Mouse (Mus musculus): ENCODE results near the gene Grin2a. TPM values are rescaled to one million over a fixed set of nuclear protein-coding genes. Genes with fewer than 3 reads are reported as not detected.

The Grin2a gene
- total RNA-seq, 2 experiments from 2014 or later: 190 to 216 TPM

DNA sequence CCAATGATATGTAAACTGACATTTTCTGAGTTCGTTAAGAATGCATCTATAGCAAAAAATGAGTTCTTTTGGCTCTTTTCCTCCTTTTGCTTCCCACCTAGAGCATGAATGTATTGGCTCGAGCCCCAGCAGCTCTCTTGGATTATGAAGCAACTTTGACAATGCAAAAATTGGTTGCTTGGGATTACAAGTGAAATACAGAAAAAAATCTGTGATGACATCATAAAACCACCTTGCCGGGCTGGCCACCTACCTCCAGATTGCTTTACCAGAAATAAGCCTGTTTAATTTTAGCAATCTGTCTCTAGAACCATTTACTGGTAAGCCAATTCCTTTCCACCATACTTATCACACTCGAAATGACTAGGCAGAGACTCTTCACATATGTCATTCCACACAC lies 112.9 kb downstream of the Grin2a start:
- peak; percentile 40 to 42 for DNase-seq (ENCODE audit: low spot score in 2 of 2)

GRCm38 (mm10) chr16:9873001-9873400 lies 122.4 kb downstream of the Grin2a start:
- DNase-seq (ENCODE audit: low spot score in 2 of 2): no peak

DNA sequence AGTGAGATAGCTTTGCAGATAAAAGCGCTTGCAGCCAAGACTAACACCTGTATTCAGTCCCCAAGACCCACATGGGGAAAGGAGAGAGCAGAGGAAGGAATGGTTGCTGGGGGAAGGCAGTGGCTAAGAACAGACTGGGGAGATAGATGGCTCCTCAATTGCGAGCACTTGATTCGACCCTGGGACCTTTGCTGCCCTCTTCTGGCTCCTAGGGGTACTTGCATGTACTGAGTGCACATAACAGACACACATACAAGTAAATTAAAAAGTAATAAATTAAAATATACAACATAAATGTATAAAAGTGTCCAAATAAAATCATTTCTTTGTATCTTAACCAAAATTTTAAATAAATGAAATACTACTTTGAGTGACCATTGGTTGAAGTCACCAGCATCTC lies 129.7 kb downstream of the Grin2a start:
- no peak for DNase-seq (ENCODE audit: low spot score in 2 of 2)

GRCm38 (mm10) chr16:9865039-9865438 lies 130.3 kb downstream of the Grin2a start:
- DNase-seq (ENCODE audit: low spot score in 2 of 2): no peak

DNA sequence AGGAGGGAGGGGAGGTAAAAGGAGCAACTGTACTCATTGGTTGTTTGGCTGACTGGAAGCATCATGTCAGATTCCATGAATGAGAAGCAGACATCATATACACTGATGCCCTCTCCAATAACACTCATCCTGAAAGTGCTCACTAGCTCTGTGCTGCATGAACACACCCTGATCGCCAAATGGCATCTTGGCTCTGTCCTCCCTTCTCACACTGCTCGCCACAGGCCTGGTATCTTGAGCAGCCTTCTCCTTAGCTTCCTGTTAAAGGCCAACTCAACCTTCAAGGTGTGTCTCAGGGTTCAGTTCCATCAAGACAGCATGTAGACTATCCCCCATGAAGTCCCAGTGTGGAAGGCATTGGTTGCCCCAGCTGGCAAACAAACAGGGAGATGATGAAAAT lies 137.6 kb downstream of the Grin2a start:
- no peak for DNase-seq (ENCODE audit: low spot score in 2 of 2)

DNA sequence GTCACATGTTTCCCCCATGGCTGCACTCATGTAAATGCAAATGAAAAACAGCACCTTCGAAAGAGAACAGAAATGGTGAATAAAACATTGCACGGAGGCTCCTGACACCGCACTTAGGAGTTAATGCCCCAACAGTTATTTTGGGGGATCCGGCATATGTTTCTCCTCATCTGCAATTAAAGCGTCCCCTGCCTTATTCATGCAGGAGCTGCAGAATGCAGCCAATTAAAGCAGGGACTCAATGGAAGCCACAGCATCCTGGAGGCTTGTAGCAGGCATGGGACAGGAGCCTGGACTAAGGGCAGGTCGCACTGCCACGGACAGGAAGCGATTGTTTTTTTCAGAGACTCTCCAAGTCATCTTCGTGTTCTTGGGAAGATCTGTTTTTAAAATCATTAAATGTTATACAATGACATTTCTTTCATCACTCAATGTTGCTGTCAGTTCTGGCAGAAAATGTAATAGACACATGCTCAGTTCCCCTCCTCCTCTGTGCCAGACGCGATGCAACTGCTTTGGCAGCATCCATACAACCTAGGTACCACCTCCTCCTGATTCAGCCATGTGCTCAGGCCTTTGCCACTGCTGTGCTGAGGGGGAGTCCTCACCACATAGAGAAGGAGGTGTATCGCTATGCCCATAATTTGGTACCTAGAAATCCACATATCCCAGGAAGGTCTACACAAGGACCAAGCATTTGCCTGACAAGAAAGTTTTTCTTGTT lies 143.9 kb downstream of the Grin2a start:
- peak; percentile 23 to 41 for DNase-seq (ENCODE audit: low spot score in 2 of 2)

GRCm38 (mm10) chr16:9841496-9841895 lies 153.9 kb downstream of the Grin2a start:
- peak; percentile 40 to 61 for DNase-seq (ENCODE audit: low spot score in 2 of 2)

GRCm38 (mm10) chr16:9836542-9836941 lies 158.8 kb downstream of the Grin2a start:
- no peak for DNase-seq (ENCODE audit: low spot score in 2 of 2)

DNA sequence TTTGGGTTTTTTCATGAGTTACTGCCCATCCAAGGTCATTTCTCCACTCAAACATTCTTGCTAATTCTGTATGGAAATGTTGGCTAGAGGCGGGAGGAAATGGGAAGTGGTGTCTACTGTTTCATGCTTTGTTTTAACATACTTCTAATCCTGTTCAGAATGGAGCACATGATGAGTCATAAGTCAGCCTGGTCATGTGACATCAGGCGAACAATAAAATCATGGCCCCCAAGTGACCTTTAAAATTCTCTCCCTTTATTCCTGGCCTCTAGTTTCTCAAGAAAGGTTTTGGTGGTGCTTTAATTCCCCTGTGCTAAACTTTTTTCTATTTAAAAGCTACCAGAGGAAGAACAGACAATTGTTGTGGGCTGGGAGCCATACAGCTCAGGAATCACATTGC lies 161.1 kb downstream of the Grin2a start:
- no peak for DNase-seq (ENCODE audit: low spot score in 2 of 2)

GRCm38 (mm10) chr16:9825110-9825483 lies 170.3 kb downstream of the Grin2a start:
- DNase-seq (ENCODE audit: low spot score in 2 of 2): peak in 1 of 2 experiments; percentile 61

GRCm38 (mm10) chr16:9824436-9825109 lies 170.8 kb downstream of the Grin2a start:
- no peak for DNase-seq (ENCODE audit: low spot score in 2 of 2)

DNA sequence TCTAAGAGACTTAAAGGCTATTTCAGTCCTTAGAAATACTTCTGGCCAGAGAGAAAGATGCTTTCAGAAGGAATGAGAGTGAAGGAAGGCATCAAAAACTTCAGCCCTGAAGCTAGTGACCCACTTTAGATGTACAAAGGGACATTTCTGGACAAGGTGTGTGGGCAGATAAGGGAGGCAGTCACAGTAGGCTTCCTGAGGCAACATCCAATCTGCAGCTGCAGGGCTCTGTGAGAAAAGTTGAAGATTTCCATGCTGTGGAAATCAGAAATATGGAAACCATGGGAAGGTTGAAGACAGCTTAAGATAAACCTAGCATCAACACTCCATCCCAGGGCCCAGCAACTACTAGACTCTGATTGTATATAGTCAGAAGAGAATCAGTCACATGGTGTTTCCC lies 171.7 kb downstream of the Grin2a start:
- DNase-seq (ENCODE audit: low spot score in 2 of 2): no peak

DNA sequence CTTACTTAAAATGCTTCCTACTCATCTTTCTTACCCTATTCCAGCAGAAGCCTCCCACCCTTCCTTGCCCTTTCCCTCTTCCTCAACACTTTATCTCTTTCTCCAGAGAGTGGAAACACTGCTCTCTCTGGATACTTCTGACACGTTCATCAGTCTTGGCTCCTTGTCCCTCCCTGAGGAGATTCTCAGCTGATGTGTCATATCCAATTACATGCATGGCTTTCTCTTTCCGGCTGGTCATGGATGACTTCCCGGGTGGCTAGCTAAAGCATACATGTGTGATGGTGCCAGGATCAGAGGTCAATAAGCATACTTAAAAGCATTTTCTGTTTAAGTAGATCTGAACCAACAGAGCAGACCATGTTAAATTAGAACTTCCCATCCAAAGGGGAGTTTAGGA lies 175.9 kb downstream of the Grin2a start:
- no peak for DNase-seq (ENCODE audit: low spot score in 2 of 2)

GRCm38 (mm10) chr16:9801338-9801737 lies 194.0 kb downstream of the Grin2a start:
- peak; percentile 75 to 81 for DNase-seq (ENCODE audit: low spot score in 2 of 2)

- no peak for DNase-seq (ENCODE audit: low spot score in 2 of 2)
Measured at GRCm38 (mm10) chr16:9800221-9800620, 195.1 kb downstream of the Grin2a start.

DNA sequence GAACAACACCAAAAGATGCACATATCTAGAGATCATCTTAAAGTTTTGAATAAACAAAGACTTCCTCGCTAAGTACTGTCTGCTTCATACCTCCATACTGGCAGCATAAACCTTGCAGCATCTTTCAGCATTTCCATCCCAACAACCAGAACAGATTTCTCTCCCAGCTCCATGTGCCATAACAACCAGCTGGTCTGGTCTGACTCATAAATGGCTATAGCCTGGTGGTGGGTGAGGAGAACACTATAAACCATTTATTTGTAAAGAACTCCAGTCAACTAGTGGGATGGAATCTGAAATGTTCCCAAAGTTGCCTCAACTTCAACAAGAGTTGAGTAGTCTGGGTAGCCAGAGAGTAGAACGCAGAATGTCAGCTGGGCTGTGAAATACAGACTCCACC lies 202.4 kb downstream of the Grin2a start:
- no peak for DNase-seq (ENCODE audit: low spot score in 2 of 2)

DNA sequence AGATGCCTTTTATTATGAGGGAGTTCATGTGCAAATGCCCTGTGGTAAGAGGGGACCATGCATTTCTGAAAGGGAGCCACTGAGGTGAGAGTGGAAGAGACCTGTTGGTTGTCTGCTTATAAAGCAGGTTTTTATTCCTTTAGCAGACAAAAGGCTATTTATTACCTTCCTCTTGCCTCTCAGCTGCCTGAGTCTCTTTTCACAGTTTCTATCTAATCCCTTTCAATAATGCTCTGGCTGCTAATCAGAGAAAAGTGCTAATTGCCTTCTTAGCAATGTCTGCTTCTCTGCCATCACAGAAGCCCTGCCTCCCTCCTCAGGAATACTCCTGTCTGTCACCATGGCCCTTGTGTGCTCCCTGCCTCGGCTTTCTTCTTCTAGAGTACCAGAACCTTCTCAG lies 209.1 kb downstream of the Grin2a start:
- no peak for DNase-seq (ENCODE audit: low spot score in 2 of 2)

DNA sequence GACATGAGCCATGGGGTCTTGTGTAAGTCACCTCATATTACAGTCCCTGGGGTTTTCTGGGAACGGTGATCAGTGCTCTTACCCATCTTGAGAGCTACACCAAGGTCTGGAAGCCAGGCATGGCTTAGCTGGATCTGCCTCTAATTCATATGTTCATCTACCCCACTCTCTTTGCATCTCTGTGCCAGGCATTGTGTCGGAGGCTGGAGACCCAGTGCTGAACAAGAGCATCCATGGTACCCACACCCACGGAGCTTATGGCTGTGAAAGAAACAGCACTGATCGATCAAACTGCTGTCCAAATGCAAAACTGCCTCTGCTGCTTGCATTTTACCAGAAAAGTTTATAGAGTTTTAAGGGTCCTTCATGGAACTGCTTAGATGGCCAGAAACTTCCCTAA lies 209.5 kb downstream of the Grin2a start:
- no peak for DNase-seq (ENCODE audit: low spot score in 2 of 2)

DNA sequence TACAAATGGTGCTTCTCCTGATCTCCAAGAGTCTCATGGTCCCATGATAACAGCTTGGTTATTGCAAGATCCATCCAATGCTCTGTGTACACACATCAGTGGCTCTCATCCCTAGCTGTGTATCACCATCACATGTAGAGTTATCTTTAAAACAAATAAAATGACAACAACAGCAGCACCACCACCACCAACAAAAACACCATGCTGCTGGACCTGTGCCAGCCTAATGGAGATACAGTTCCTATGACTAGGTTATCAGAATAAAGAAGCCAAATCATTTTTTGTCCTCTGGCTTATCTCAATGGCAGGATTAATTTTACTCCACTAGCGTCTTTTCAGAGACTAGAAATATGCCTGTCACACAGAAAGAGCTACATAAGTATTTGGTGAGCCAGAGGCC lies 226.4 kb downstream of the Grin2a start:
- no peak for DNase-seq (ENCODE audit: low spot score in 2 of 2)

DNA sequence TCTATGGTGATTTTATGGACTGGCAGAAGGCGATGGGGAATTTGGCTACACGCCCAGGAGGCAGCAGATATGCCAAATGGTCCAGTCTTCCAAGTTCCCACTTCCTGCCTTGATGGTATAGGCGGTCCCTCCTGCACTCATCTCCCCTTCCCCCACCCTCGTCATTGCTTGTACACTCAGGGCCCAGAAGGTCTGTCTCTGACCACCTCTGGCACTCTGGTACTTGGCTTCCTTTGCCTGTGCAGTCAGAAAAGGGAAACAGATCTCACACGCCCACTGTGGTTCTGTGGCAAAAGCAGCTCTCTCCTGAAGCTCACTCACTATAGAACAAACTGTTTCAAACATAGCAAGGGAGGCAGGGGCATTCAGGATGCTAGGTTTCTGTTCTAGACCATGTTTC lies 227.0 kb downstream of the Grin2a start:
- DNase-seq (ENCODE audit: low spot score in 2 of 2): peak; percentile 62 to 74

DNA sequence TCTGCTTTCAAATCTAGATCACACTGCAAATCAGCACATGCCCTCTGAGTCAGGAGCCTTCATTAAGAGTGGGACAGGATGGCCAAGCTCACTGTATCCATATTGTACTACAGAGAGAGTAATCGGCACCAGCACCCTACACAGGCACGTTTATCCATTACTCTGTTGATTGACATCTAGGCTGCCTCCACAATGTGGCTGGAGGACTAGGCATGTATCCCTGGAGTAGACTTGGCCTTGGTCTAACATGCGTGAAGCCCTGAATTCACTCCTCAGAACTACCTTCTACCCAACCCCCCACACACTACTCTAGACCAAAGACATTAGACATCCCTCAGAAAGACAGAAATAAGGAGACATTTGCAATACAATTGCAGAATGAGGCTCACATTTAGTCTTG lies 227.4 kb downstream of the Grin2a start:
- DNase-seq (ENCODE audit: low spot score in 2 of 2): no peak

- DNase-seq (ENCODE audit: low spot score in 2 of 2): no peak
Measured at GRCm38 (mm10) chr16:9764086-9764485, 231.3 kb downstream of the Grin2a start.

DNA sequence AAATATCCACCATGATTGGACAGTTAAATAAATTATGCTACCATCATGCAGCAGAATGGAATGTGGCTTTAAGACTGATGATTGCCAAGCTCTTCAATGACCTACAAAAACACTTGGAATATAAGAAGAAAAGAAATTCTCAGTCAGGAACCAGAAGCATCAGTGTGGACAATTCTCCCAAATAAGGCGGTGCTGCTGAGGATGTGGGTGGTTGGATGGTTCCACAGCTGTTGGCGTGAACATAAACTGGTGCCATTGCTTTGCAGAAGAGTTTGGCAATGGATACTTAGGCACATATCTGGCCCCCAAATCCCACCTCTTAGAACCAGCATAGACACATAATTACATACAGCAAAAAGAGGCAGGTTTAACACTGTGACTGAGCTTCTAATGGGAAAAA lies 235.0 kb downstream of the Grin2a start:
- DNase-seq (ENCODE audit: low spot score in 2 of 2): no peak
